14 mouse cellular contexts compared by ENCODE assay signal in genomic region chr4:119248407-119248965, GRCm38 (mm10). TPM values are rescaled to one million over a fixed set of nuclear protein-coding genes. Genes with fewer than 3 reads are reported as not detected.
DNase-seq lines count a peak whose midpoint lies in the region; ATAC-seq lines count a peak whose summit lies in the region.
"Had no signal": no experiment of that assay in that cellular context is flagged by ENCODE, and none has a peak within 500 bp of the region (broad histone marks: within the 10 kb centered on the region; RNA-seq: fewer than 3 reads in every experiment).

No protein-coding gene starts in this region.

- peaks cover 36% of the 10 kb centered on the region for H3K4me1 ChIP-seq in heart, embryonic 15.5 days (replicated peaks)
- H3K4me1 ChIP-seq: embryonic facial prominence, embryonic 12.5 days had no signal

- no peak overlapping the region for H3K9ac ChIP-seq in heart, embryonic 15.5 days
- H3K9ac ChIP-seq: embryonic facial prominence, embryonic 12.5 days; hindbrain, embryonic 15.5 days; liver, embryonic 14.5 days had no signal

- DNase-seq in heart, adult 8-10 months (ENCODE audit: low spot score), result no peak
- DNase-seq in left cerebral cortex, postnatal 4 days, result peak; percentile 43
- no peak for DNase-seq in left cerebral cortex, postnatal 25 days (ENCODE audit: low spot score in 2 of 2)
- DNase-seq in kidney, postnatal 4 days, result peak; percentile 52 to 65
- peak; percentile 69 for DNase-seq in lung, postnatal 36 days
- no peak for DNase-seq in left cerebral cortex, postnatal 14 days (ENCODE audit: low spot score in 2 of 2)
- DNase-seq: gastrocnemius, postnatal 36 days had no signal

- WGBS in heart, embryonic 15.5 days, result 67% methylated on average over 11 of the region's 11 CpGs

- H3K4me2 ChIP-seq in heart, embryonic 15.5 days, result no peak overlapping the region
- H3K4me2 ChIP-seq: embryonic facial prominence, embryonic 12.5 days; hindbrain, embryonic 15.5 days had no signal

- no peak overlapping the region for H3K4me3 ChIP-seq in heart, embryonic 15.5 days
- H3K4me3 ChIP-seq: embryonic facial prominence, embryonic 12.5 days; hindbrain, embryonic 15.5 days had no signal

- intact Hi-C loops in left cerebral cortex, postnatal 4 days (cut with DNase I), result no loop called here
- intact Hi-C loops in left cerebral cortex, postnatal 25 days (cut with DNase I), result loop anchor here (10.0 kb wide), 3 partner anchors 216 to 416 kb away; partner anchors contain the start of genes Foxj3 and Frg2f1
- intact Hi-C loops in left cerebral cortex, postnatal 14 days (cut with DNase I), result loop anchor here (10.0 kb wide), 1 partner anchor 416 kb away; no protein-coding TSS in a partner anchor

- H3K27ac ChIP-seq in heart, embryonic 15.5 days, result peak overlapping the region; percentile 55
- H3K27ac ChIP-seq: embryonic facial prominence, embryonic 12.5 days; hindbrain, embryonic 15.5 days; liver, embryonic 14.5 days had no signal

- no peaks in the 10 kb centered on the region for H3K27me3 ChIP-seq in heart, embryonic 15.5 days
- H3K27me3 ChIP-seq: embryonic facial prominence, embryonic 12.5 days; hindbrain, embryonic 15.5 days had no signal

- H3K9me3 ChIP-seq in heart, embryonic 15.5 days (replicated peaks), result no peaks in the 10 kb centered on the region
- H3K9me3 ChIP-seq: embryonic facial prominence, embryonic 12.5 days; hindbrain, embryonic 15.5 days had no signal

- H3K36me3 ChIP-seq in heart, embryonic 15.5 days, result peaks cover 13% of the 10 kb centered on the region; the same call in 1 of the 2 replicates

- ATAC-seq in heart, embryonic 15.5 days (replicated peaks; ENCODE audit: insufficient number of reproducible peaks, insufficient read depth, low FRiP score, low read depth), result no peak

RNA-seq across cellular contexts. Expression of gene Cldn19, which starts 6.7 kb away (rescaled TPM):
- 0.23 TPM in 1 of 2 replicates, not detected in the other for polyA plus RNA-seq in heart, embryonic 15.5 days (2015; fragmentation: Nextera tagmentation; extraction: Ambion mirVana)
- not detected for total RNA-seq in heart, adult 8-10 months (2022)
- under 1 TPM; 0.12 to 0.14 TPM for total RNA-seq in left cerebral cortex, postnatal 4 days (2021)
- total RNA-seq in left cerebral cortex, postnatal 25 days (2021), result under 1 TPM; 0.43 to 0.44 TPM
- under 1 TPM; 0.15 to 0.24 TPM for total RNA-seq in left cerebral cortex, postnatal 14 days (2021)
- polyA plus RNA-seq: liver, embryonic 14.5 days; spleen, adult 2 months; testis, adult 2 months had no signal

RNA-seq across cellular contexts. Expression of gene P3h1, which starts 15.8 kb away (rescaled TPM):
- 29.1 and 35.4 TPM in 2 replicates for polyA plus RNA-seq in heart, embryonic 15.5 days (2015; fragmentation: Nextera tagmentation; extraction: Ambion mirVana)
- total RNA-seq in heart, adult 8-10 months (2022), result 10 to 100 TPM in 2 of 4 experiments, 1 to 10 TPM in 2; 9.1 to 10.8 (median 10.3) TPM
- 10 to 100 TPM; 10.9 to 12.4 TPM for total RNA-seq in left cerebral cortex, postnatal 4 days (2021)
- 1 to 10 TPM; 6.5 to 6.9 TPM for total RNA-seq in left cerebral cortex, postnatal 25 days (2021)
- 1 to 10 TPM; 7.1 to 7.6 TPM for total RNA-seq in left cerebral cortex, postnatal 14 days (2021)

RNA-seq across cellular contexts. Expression of gene AU022252, which starts 16.0 kb away (rescaled TPM):
- 23.9 and 24.4 TPM in 2 replicates for polyA plus RNA-seq in heart, embryonic 15.5 days (2015; fragmentation: Nextera tagmentation; extraction: Ambion mirVana)
- 10 to 100 TPM; 15.8 to 26.5 (median 22.3) TPM for total RNA-seq in heart, adult 8-10 months (2022)
- 10 to 100 TPM; 29.7 to 36.2 TPM for total RNA-seq in left cerebral cortex, postnatal 4 days (2021)
- total RNA-seq in left cerebral cortex, postnatal 25 days (2021), result 10 to 100 TPM; 33.4 to 34.2 TPM
- 10 to 100 TPM; 31.6 to 34.9 TPM for total RNA-seq in left cerebral cortex, postnatal 14 days (2021)

RNA-seq across cellular contexts. Expression of gene Tmem269, which starts 30.5 kb away (rescaled TPM):
- 0.16 TPM in 2 replicates for polyA plus RNA-seq in heart, embryonic 15.5 days (2015; fragmentation: Nextera tagmentation; extraction: Ambion mirVana)
- total RNA-seq in heart, adult 8-10 months (2022), result not detected
- under 1 TPM; 0.38 to 0.48 TPM for total RNA-seq in left cerebral cortex, postnatal 4 days (2021)
- total RNA-seq in left cerebral cortex, postnatal 25 days (2021), result under 1 TPM; 0.50 to 0.64 TPM
- total RNA-seq in left cerebral cortex, postnatal 14 days (2021), result under 1 TPM; 0.48 to 0.55 TPM
- total RNA-seq: gastrocnemius, postnatal 36 days had no signal
- polyA plus RNA-seq: embryonic facial prominence, embryonic 12.5 days; forebrain, embryonic 11.5 days; liver, embryonic 14.5 days had no signal

RNA-seq across cellular contexts. Expression of gene Ybx1, which starts 45.9 kb away (rescaled TPM):
- 583 and 597 TPM in 2 replicates for polyA plus RNA-seq in heart, embryonic 15.5 days (2015; fragmentation: Nextera tagmentation; extraction: Ambion mirVana)
- total RNA-seq in heart, adult 8-10 months (2022), result 100 to 1,000 TPM; 675 to 878 (median 780) TPM
- 1,000 to 10,000 TPM; 1,087 to 1,125 TPM for total RNA-seq in left cerebral cortex, postnatal 4 days (2021)
- total RNA-seq in left cerebral cortex, postnatal 25 days (2021), result 100 to 1,000 TPM; 218 to 230 TPM
- 100 to 1,000 TPM; 441 to 483 TPM for total RNA-seq in left cerebral cortex, postnatal 14 days (2021)

Comparison
In these comparisons a context has a peak if more than half of its experiments do, and no peak if none do; other contexts are left out.
1. DNase-seq: peak in left cerebral cortex, postnatal 4 days (single experiment), kidney, postnatal 4 days (2 of 2) and lung, postnatal 36 days (single experiment); none in heart, adult 8-10 months (single experiment), left cerebral cortex, postnatal 25 days (0 of 2) and left cerebral cortex, postnatal 14 days (0 of 2).